Mouse (Mus musculus): ENCODE measurements around the gene Gkn2. TPM values are rescaled to one million over a fixed set of nuclear protein-coding genes. Genes with fewer than 3 reads are reported as not detected.

Gkn2 gene
- not detected in 2 replicates for polyA plus RNA-seq (2016; fragmentation: Nextera tagmentation; extraction: Ambion mirVana)

DNA sequence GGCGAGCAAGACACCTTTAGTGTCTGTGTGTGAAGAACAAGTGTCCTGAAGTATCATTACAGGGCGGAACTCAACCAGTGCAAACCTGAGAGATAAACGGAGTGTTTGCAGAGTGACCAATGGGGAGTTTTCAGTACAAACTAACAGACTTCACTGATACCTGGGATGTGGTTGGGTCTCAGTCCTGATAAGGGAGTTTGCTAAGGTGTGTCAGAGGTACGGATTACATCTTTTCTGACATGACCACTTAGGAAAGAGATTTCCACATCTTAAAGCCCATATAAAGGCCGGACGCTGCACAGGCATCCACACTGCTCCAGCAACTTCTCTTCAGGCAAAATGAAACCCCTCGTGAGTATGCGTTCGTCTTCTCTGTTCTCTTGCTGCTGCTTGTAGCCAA is at the start of gene Gkn2:
TSS of gene Gkn2 (plus strand) at position 301 of the 400 bp plus-strand sequence.
- no peak for DNase-seq (ENCODE audit: low spot score)
- Histone ChIP-seq H3K36me3 (no peaks in the 10 kb centered on the region), H3K4me1 (replicated peaks) (no peaks in the 10 kb centered on the region), H3K9me3 (no peaks in the 10 kb centered on the region), H3K27ac (no peak within 1 kb of the TSS), H3K4me3 (no peak within 1 kb of the TSS), H3K27me3 (ENCODE audit: insufficient read depth, poor library complexity, severe bottlenecking) (no peaks in the 10 kb centered on the region)
- 92% methylated on average over 9 of the region's 9 CpGs for WGBS

DNA sequence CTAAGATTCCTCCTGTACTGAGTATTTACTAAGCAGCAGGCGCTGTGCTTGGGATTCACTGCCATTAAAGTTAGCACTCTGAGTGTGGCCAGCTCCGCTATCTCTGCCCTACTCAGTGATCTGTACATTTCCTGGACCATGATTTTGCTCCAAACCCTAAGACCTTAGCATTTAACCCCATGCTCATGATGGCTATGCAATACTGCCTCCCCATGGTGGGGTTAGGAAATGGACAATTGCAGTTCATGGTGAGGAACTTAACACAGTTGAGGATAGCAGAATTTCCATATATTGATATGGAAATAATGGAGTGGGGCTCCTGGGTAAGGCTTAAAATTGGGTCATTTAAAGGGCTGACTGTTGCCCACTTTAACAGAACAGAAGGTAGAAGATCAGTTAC is 49.8 kb upstream of the Gkn2 start:
- Histone ChIP-seq H3K9me3 (no peaks in the 10 kb centered on the region), H3K36me3 (no peaks in the 10 kb centered on the region), H3K4me1 (replicated peaks) (no peaks in the 10 kb centered on the region), H3K27me3 (ENCODE audit: insufficient read depth, poor library complexity, severe bottlenecking) (no peaks in the 10 kb centered on the region), H3K4me3 (no peak overlapping the region), H3K27ac (no peak overlapping the region)
- no peak for DNase-seq (ENCODE audit: low spot score)
- 77% methylated on average over 2 of the region's 2 CpGs for WGBS

DNA sequence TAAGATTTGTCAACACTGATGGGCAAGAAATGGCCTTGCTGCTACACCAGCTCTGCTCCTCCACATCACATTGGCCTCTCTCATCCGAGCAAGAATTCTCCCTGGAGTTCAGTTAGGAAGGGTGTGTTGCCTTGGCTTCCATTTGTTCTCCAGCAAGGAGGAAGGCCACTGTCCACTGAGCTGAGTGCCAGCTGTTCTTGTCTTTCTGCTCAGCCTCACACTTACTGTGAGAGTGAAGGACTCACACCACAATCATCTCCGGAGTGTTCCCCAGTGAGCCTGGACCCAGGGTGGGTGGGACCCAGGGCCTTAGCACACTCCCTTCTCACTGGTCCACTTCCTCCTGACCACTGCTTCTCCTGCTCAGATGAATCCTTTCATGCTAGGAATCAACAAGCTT is 46.2 kb upstream of the Gkn2 start:
- Histone ChIP-seq H3K27ac (no peak overlapping the region), H3K36me3 (no peaks in the 10 kb centered on the region), H3K9me3 (no peaks in the 10 kb centered on the region), H3K4me3 (no peak overlapping the region), H3K4me1 (replicated peaks) (peaks cover 5% of the 10 kb centered on the region; the same call in 1 of the 2 replicates), H3K27me3 (ENCODE audit: insufficient read depth, poor library complexity, severe bottlenecking) (no peaks in the 10 kb centered on the region)
- WGBS: 90% methylated on average over 2 of the region's 2 CpGs
- DNase-seq (ENCODE audit: low spot score): no peak

DNA sequence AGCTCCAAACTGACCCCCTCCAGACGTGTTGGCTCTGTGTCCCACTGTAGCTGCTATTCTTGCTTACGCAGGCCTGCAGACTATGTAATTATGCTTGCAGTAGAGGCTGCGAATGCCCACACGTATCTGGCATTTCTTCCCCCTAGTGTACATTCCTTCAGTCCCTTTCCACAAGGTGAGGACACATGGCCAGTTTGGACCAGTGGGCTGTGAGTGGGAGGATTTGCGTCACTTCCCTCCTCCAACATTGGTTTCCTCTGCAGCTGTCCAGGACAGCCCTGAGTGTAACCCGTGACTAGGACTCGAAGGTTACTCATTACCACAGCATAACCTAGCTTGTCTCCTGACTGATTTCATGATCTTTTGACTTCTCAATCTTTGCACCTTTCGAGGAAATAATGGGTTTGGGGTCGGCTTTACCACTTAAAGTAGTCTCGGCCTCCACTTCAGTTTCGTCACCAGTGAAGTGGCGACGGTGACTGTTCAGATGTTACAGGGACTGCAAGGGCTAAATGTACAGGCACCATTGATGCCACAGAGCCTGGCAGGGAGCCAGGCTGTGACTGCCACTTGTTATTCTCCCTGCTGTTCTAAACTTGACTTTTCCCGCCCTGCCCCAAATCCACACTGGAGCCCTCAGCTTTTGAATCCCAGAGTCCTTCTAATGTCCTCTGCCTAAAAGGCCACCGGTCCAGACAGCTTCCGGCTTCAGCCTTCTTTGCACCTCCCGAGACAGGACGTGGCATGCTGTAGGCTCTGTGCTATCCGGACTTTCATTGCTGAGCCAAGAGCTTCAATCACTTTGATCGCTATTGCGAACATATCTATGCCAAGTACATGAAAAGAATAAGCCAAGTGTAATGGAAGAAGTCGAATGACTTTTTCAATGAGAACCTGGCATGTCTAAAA is 44.6 kb upstream of the Gkn2 start:
- Histone ChIP-seq H3K9me3 (no peaks in the 10 kb centered on the region), H3K4me3 (no peak overlapping the region), H3K27me3 (ENCODE audit: insufficient read depth, poor library complexity, severe bottlenecking) (no peaks in the 10 kb centered on the region; the same call in 1 of the 2 replicates), H3K27ac (no peak overlapping the region), H3K4me1 (replicated peaks) (peaks cover 11% of the 10 kb centered on the region), H3K36me3 (no peaks in the 10 kb centered on the region)
- no peak for DNase-seq (ENCODE audit: low spot score)
- 90% methylated on average over 22 of the region's 22 CpGs for WGBS

DNA sequence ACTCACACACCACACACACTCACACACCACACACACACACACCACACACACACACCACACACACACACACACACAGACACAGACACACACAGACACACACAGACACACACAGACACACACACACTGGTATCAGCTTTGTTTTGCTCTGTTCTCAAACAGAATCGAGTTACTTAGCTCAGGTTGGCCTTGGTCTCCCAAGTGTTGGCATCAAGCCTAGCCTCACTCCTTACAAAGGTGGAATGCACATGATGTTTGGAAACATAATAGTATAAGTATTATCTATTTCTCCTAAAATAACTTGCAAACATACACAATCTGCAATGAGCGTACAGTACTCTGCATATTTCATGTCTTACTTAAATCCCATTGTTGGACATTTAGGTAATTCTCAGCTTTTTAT is 40.8 kb upstream of the Gkn2 start:
- peaks cover 30% of the 10 kb centered on the region for H3K4me1 ChIP-seq (replicated peaks)
- H3K27ac ChIP-seq: no peak overlapping the region
- H3K9me3 ChIP-seq: no peaks in the 10 kb centered on the region
- no peak for DNase-seq (ENCODE audit: low spot score)
- WGBS: 87% methylated on average over 2 of the region's 2 CpGs
- no peaks in the 10 kb centered on the region for H3K36me3 ChIP-seq
- peaks cover 20% of the 10 kb centered on the region for H3K27me3 ChIP-seq (ENCODE audit: insufficient read depth, poor library complexity, severe bottlenecking)
- H3K4me3 ChIP-seq: no peak overlapping the region

DNA sequence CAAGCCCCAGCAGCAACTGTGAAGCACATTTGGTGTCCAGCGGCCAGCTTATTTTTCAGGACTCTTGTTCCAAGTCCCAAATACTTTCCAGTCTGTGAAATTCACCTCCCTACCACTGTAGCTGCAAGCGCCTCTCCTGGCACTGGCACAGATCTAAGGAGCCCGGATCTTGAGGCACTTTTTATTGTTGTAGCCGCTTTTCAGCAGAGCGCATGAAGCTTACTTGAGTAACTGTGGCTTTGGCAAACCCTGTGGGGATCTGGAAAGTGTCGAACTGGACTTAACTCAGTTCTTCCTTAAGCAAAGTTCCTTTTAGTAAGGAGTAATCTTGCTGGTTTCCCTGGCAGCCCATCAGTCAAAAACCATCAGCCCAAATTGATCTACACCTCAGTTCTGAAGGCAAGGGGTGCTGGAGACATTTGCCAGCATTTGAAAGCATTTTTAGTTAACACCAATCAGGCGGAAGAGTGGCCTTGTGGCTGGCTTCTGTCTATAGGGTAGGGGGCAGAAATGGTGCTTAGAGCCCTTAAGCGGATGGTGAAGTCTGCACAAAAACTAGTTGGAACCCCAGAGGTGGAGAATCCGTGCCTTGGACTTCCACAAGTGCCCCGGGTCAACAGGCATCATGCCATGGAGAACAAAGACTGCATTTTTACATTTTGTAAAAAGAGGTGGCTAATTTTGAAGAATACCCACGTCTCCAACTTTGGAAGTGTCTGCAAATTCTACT is 38.6 kb upstream of the Gkn2 start:
- peak; percentile 38 for DNase-seq (ENCODE audit: low spot score)
- Histone ChIP-seq H3K9me3 (no peaks in the 10 kb centered on the region), H3K27ac (peak overlapping the region; percentile 92), H3K27me3 (ENCODE audit: insufficient read depth, poor library complexity, severe bottlenecking) (peaks cover 21% of the 10 kb centered on the region), H3K4me3 (peak overlapping the region; percentile 72), H3K36me3 (no peaks in the 10 kb centered on the region), H3K4me1 (replicated peaks) (peaks cover 30% of the 10 kb centered on the region)
- 17% methylated on average over 11 of the region's 11 CpGs for WGBS

DNA sequence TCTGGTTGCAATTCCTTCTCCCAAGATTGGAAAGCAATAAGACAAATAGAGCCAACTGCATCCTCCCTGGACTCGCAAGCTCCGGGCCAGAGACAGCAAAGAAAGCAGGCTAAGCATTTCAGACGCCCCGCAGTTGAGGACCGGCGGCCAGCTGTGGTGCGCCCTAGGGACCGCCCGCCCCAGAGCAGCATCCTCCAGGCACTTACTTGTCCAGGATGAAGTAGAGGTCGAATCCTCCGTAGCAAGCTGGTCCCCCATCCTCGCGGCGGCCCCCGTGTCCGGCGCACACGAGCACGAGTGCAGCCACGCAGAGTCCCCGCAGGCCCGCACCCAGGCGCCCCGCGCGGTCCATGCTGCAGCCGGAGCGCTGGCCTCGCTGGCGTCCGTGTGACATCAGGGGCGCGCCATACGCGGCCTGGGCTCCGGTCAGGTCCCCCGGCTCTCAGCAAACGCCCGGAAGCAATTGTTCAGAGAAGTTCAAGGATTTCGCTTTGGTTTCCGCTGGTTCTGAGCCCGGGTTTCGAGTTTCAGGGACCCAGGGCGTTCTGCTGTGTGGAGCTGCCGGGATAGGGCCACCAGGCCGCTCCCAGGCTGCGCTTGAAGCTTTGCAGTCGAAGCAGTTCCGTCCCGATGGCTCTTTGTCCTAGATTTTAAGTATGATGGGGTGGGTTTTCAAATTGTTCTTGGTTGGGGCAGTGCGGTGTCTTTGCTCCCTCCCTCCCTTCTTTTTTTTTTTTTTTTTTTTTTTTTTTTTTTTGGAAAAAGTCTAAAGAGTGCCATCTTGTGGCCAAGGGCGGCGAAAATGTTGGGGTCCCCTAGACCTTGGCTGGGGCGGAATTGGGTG is 37.8 kb upstream of the Gkn2 start, which contains the start of gene Antxr1:
TSS of gene Antxr1 (minus strand) at position 731 of the 844 bp plus-strand sequence.
- under 1% methylated on average over 54 of the region's 54 CpGs for WGBS
- Histone ChIP-seq H3K9me3 (no peaks in the 10 kb centered on the region), H3K27ac (peak within 1 kb of the TSS; percentile 92), H3K4me3 (peak within 1 kb of the TSS; percentile 72), H3K4me1 (replicated peaks) (peaks cover 30% of the 10 kb centered on the region), H3K27me3 (ENCODE audit: insufficient read depth, poor library complexity, severe bottlenecking) (peaks cover 21% of the 10 kb centered on the region), H3K36me3 (no peaks in the 10 kb centered on the region)
- peak; percentile 79 for DNase-seq (ENCODE audit: low spot score)

DNA sequence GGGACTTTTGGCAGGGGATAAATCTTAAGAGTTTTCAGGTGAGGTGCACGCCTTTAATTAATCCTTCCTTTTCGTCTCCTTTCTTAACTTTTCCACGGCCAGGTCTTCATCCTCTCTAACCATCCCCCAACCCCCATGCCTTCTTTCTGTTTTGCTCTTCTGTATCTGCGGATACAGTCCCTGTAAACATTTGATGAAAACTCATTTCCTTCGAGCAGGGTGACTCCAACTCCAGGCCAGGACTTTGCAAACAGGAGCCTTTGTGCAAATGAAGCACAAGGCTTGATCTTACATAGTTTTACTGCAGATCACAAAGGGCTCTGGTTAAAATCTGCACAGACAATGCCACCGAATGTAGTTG is 37.2 kb upstream of the Gkn2 start:
- H3K36me3 ChIP-seq: no peaks in the 10 kb centered on the region
- no peaks in the 10 kb centered on the region for H3K9me3 ChIP-seq
- no peak overlapping the region for H3K4me3 ChIP-seq
- peaks cover 21% of the 10 kb centered on the region for H3K27me3 ChIP-seq (ENCODE audit: insufficient read depth, poor library complexity, severe bottlenecking)
- no peak for DNase-seq (ENCODE audit: low spot score)
- 37% methylated on average over 6 of the region's 6 CpGs for WGBS
- peaks cover 30% of the 10 kb centered on the region for H3K4me1 ChIP-seq (replicated peaks)
- H3K27ac ChIP-seq: no peak overlapping the region

DNA sequence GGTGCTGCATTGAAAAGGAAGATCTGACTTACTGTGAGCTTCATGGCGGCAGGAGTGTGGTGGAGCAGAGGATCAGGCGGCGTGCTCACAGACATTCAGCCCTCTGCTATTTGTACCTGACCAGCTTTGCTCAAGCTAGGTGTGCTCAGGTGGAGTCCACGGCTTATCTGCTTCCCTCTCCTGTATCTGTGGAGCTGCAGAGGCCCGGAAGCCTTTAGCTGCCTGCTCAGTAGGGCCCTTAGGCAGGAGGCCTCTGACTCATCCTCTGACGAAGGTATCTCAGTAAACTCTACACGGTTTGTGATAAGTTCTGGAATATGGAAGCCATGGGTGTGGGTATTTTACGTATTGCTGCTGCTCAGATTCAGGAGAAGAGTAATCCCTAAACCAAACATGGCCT is 22.3 kb upstream of the Gkn2 start, which contains the start of gene Gkn1:
TSS of gene Gkn1 (minus strand) at position 114 of the 400 bp plus-strand sequence.
- WGBS: 92% methylated on average over 8 of the region's 8 CpGs

DNA sequence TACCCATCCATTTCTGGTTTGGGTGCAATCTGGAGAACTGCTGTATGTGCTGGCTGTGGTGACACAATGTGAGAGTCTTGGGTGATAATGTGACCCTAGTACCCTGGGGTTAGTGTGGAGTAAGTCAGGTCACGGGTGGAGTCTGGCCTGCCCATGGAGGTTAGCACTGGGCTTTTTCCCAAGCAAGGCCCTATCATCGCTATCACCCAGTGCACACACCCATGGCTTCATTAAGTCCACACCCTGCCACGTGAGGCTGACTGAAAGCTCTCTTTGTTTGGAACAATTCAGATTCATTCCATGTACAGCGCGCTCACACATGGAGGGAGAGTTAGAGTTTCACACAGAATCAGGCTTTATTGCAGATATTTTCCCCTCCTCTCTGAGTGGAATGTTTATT is 18.7 kb upstream of the Gkn2 start:
- Histone ChIP-seq H3K4me1 (replicated peaks) (0 out of 2 replicates have a peak, but pooled peaks cover 5% of the 10 kb centered on the region), H3K36me3 (no peaks in the 10 kb centered on the region), H3K9me3 (no peaks in the 10 kb centered on the region), H3K4me3 (no peak overlapping the region), H3K27me3 (ENCODE audit: insufficient read depth, poor library complexity, severe bottlenecking) (no peaks in the 10 kb centered on the region), H3K27ac (no peak overlapping the region)
- 81% methylated on average over 5 of the region's 5 CpGs for WGBS
- DNase-seq (ENCODE audit: low spot score): no peak

More for the DNA sequence above, 22.3 kb upstream of the Gkn2 start, which contains the start of gene Gkn1:
- Histone ChIP-seq H3K27me3 (ENCODE audit: insufficient read depth, poor library complexity, severe bottlenecking) (no peaks in the 10 kb centered on the region), H3K4me1 (replicated peaks) (0 out of 2 replicates have a peak, but pooled peaks cover 5% of the 10 kb centered on the region), H3K27ac (no peak within 1 kb of the TSS), H3K9me3 (no peaks in the 10 kb centered on the region), H3K4me3 (no peak within 1 kb of the TSS), H3K36me3 (no peaks in the 10 kb centered on the region)
- DNase-seq (ENCODE audit: low spot score): no peak

DNA sequence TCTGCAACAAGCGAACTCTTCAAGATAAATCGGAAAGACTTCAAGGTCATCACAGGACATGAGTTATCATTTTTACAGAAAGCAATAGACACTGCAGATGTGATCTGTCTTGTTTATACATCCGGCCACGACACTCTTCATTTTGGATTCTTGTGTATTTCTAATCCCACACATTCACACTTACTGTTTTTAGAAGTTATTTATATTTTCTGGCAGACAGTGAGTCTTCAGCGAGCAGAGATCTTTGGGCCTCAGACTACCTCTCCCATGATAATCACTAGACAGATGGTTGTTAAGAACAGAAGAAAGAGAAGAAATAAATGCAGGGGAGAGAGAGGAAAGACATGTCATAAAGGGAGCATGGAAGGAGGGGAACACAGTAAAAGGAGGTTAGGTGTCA is 3.9 kb upstream of the Gkn2 start:
- Histone ChIP-seq H3K4me3 (no peak overlapping the region), H3K4me1 (replicated peaks) (no peaks in the 10 kb centered on the region), H3K36me3 (no peaks in the 10 kb centered on the region), H3K9me3 (no peaks in the 10 kb centered on the region), H3K27ac (no peak overlapping the region), H3K27me3 (ENCODE audit: insufficient read depth, poor library complexity, severe bottlenecking) (no peaks in the 10 kb centered on the region)
- WGBS: 90% methylated on average over 5 of the region's 5 CpGs
- DNase-seq (ENCODE audit: low spot score): no peak

DNA sequence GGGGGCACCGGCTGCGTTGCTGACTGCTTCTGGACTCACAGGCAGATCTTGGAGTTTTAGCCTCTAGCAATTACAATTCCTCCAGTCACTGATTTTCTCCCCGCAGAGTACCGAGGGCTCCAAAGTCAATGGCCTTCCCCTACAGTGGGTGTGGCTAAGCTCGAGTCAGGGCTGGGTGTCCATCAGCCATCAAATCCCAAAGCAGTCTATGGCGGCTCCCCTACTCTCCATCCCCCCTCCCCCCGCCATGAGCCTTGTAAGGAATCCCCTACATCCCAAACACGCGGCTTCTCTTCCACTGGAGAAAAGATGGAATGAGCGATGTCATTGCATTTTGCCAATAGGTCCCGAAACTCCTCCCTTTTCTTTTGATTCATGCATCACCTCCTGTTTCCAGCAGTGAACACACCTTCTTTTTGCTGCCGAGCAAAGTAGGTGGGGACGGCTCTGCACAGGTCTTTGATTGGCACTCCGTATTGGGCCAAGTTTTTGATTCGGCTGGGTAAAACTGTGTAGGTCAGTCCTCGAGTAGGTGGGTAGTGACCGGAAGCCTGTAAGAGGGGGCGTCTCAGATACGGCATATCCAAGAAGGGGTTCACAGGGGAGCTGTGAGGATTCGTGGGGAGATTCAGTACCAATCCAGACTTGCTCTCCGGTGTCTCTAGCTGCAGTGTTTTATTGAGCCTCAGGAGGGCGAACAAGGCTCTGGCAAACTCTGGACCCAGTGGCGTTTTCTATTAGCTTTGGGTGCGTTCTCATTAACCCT is 11.0 kb downstream of the Gkn2 start:
- WGBS: 9% methylated on average over 24 of the region's 24 CpGs
- Histone ChIP-seq H3K36me3 (no peaks in the 10 kb centered on the region), H3K4me3 (peak overlapping the region; percentile 48), H3K4me1 (replicated peaks) (peaks cover 11% of the 10 kb centered on the region), H3K27me3 (ENCODE audit: insufficient read depth, poor library complexity, severe bottlenecking) (peaks cover 43% of the 10 kb centered on the region), H3K9me3 (no peaks in the 10 kb centered on the region), H3K27ac (no peak overlapping the region)
- DNase-seq (ENCODE audit: low spot score): no peak

Data from hindbrain, embryonic 10.5 days (tissue).